Mouse (Mus musculus): ENCODE measurements around the gene Fam19a2.

- TF ChIP-seq POLR2A (IDR thresholded peaks at IDR 0.05; ENCODE audit: extremely low read depth, insufficient read depth, low read length), result no peak
- no peak for TF ChIP-seq CTCF (IDR thresholded peaks at IDR 0.05; ENCODE audit: low read depth, low read length)
These were observed 488.0 kb downstream of the Fam19a2 start for GRCm38 (mm10) chr10:123751676-123752280.
